Mouse (Mus musculus) E14TG2a.4 (cell line): ENCODE data around the gene Ern1.

Source experiments
- H3K27me3 ChIP-seq: 2 replicates; pipeline ENCODE4 v1.6.1; 2014; ENCODE audit warnings: low read length, control low read depth; ENCODE audit not compliant: insufficient read depth
- H3K36me3 ChIP-seq: 2 replicates; pipeline ENCODE4 v1.6.1; 2014; ENCODE audit warnings: low read length, control low read depth; ENCODE audit not compliant: insufficient read depth
- H3K4me1 ChIP-seq: replicated peaks from 2 replicates; pipeline ENCODE4 v1.6.1; 2014; ENCODE audit warnings: low read depth, low read length, control low read depth
- H3K4me3 ChIP-seq: replicated peaks from 2 replicates; pipeline ENCODE4 v1.5.1; 2014; ENCODE audit warnings: mild to moderate bottlenecking, low read length
- H3K9me3 ChIP-seq: 2 replicates; pipeline ENCODE4 v1.6.1; 2014; ENCODE audit warnings: low read length, control low read depth
- CTCF ChIP-seq: conservative IDR thresholded peaks from 2 replicates; pipeline ENCODE4 v1.5.1; 2014; ENCODE audit warnings: low read length
- NANOG ChIP-seq: IDR thresholded peaks from 2 replicates; pipeline ENCODE4 v1.6.1; 2014; ENCODE audit warnings: borderline replicate concordance, low read length, mixed read lengths
- POU5F1 ChIP-seq: IDR thresholded peaks from 2 replicates; pipeline ENCODE4 v1.6.1; 2014; ENCODE audit warnings: low read length, borderline replicate concordance

Ern1 gene

GRCm38 (mm10) chr11:106425201-106425600 is 62.5 kb downstream of the Ern1 start:
- Histone ChIP-seq H3K9me3 (no peaks in the 10 kb centered on the region), H3K36me3 (peaks cover 23% of the 10 kb centered on the region), H3K4me1 (no peaks in the 10 kb centered on the region), H3K27me3 (no peaks in the 10 kb centered on the region), H3K4me3 (no peak overlapping the region)
- TF ChIP-seq POU5F1 (no peak), CTCF (no peak), NANOG (no peak)

GRCm38 (mm10) chr11:106419262-106420102 is 68.2 kb downstream of the Ern1 start:
- H3K9me3 ChIP-seq = no peaks in the 10 kb centered on the region
- no peak overlapping the region for H3K4me3 ChIP-seq
- no peaks in the 10 kb centered on the region for H3K27me3 ChIP-seq
- H3K4me1 ChIP-seq = no peaks in the 10 kb centered on the region
- no peak for TF ChIP-seq POU5F1
- no peak for TF ChIP-seq CTCF
- no peak for TF ChIP-seq NANOG
- peaks cover 53% of the 10 kb centered on the region for H3K36me3 ChIP-seq

- TF ChIP-seq NANOG (no peak), CTCF (peak; percentile 97)
- Histone ChIP-seq H3K4me3 (no peak overlapping the region), H3K36me3 (peaks cover 58% of the 10 kb centered on the region), H3K27me3 (no peaks in the 10 kb centered on the region), H3K4me1 (no peaks in the 10 kb centered on the region), H3K9me3 (no peaks in the 10 kb centered on the region)
Observed at GRCm38 (mm10) chr11:106418622-106419196, 68.9 kb downstream of the Ern1 start.

GRCm38 (mm10) chr11:106417860-106418259 is 69.8 kb downstream of the Ern1 start:
- peaks cover 56% of the 10 kb centered on the region for H3K36me3 ChIP-seq
- no peaks in the 10 kb centered on the region for H3K9me3 ChIP-seq
- H3K4me3 ChIP-seq = no peak overlapping the region
- H3K27me3 ChIP-seq = no peaks in the 10 kb centered on the region
- no peak for TF ChIP-seq POU5F1
- TF ChIP-seq CTCF = no peak
- no peak for TF ChIP-seq NANOG
- H3K4me1 ChIP-seq = no peaks in the 10 kb centered on the region

GRCm38 (mm10) chr11:106416331-106416730 is 71.3 kb downstream of the Ern1 start:
- TF ChIP-seq POU5F1 (no peak), NANOG (no peak), CTCF (no peak)
- Histone ChIP-seq H3K36me3 (peaks cover 52% of the 10 kb centered on the region), H3K4me3 (no peak overlapping the region), H3K27me3 (no peaks in the 10 kb centered on the region), H3K4me1 (no peaks in the 10 kb centered on the region), H3K9me3 (no peaks in the 10 kb centered on the region)

GRCm38 (mm10) chr11:106412641-106413360 is 74.9 kb downstream of the Ern1 start:
- Histone ChIP-seq H3K27me3 (no peaks in the 10 kb centered on the region), H3K4me3 (no peak overlapping the region), H3K4me1 (peaks cover 16% of the 10 kb centered on the region), H3K36me3 (peaks cover 40% of the 10 kb centered on the region), H3K9me3 (no peaks in the 10 kb centered on the region)
- TF ChIP-seq POU5F1 (no peak), NANOG (no peak)

GRCm38 (mm10) chr11:106411157-106411556 is 76.5 kb downstream of the Ern1 start:
- H3K4me3 ChIP-seq = no peak overlapping the region
- peaks cover 16% of the 10 kb centered on the region for H3K4me1 ChIP-seq
- TF ChIP-seq CTCF (no peak), POU5F1 (no peak), NANOG (no peak)
- H3K36me3 ChIP-seq = peaks cover 42% of the 10 kb centered on the region
- H3K9me3 ChIP-seq = no peaks in the 10 kb centered on the region
- no peaks in the 10 kb centered on the region for H3K27me3 ChIP-seq

- no peaks in the 10 kb centered on the region for H3K9me3 ChIP-seq
- TF ChIP-seq CTCF (no peak), NANOG (no peak), POU5F1 (no peak)
- H3K36me3 ChIP-seq = peaks cover 49% of the 10 kb centered on the region
Observed at GRCm38 (mm10) chr11:106410507-106410906, 77.1 kb downstream of the Ern1 start.

More at GRCm38 (mm10) chr11:106410507-106410906, 77.1 kb downstream of the Ern1 start:
- no peaks in the 10 kb centered on the region for H3K27me3 ChIP-seq
- no peak overlapping the region for H3K4me3 ChIP-seq
- H3K4me1 ChIP-seq = peaks cover 16% of the 10 kb centered on the region
